ENCODE assay signal across 22 mouse cellular contexts in genomic region chr7:49032216-49032615, GRCm38 (mm10).
DNase-seq lines count a peak whose midpoint lies in the region.
"Had no signal": no experiment of that assay in that cellular context is flagged by ENCODE, and none has a peak within 500 bp of the region (broad histone marks: within the 10 kb centered on the region; RNA-seq: fewer than 3 reads in every experiment).

No protein-coding gene starts in this region.

- no peak for DNase-seq in heart, embryonic 10.5 days (ENCODE audit: low spot score)
- no peak for DNase-seq in heart, postnatal 25 days (ENCODE audit: low spot score)
- peak; percentile 44 for DNase-seq in kidney, adult 11 months
- no peak for DNase-seq in kidney, postnatal 4 days
- DNase-seq in kidney, adult 8-10 months = peak; percentile 48 to 69
- peak; percentile 42 to 71 for DNase-seq in kidney, postnatal 25 days
- DNase-seq in urinary bladder, adult 18-20 months (ENCODE audit: low spot score in 2 of 2) = no peak
- no peak for DNase-seq in liver
- DNase-seq: adrenal gland, postnatal 36 days; cerebellum, adult 11 months; cerebellum, adult 9-11 months; gastrocnemius, adult 2 months; left cerebral cortex, postnatal 4 days; lung, adult 18-20 months; lung, postnatal 14 days; right cerebral cortex, postnatal 14 days; thymus, adult 2 months had no signal

- WGBS in heart, embryonic 10.5 days = 64% methylated on average over 4 of the region's 4 CpGs

- H3K4me1 ChIP-seq in heart, embryonic 10.5 days = peaks cover 18% of the 10 kb centered on the region
- H3K4me1 ChIP-seq: embryonic facial prominence, embryonic 15.5 days; liver, embryonic 12.5 days had no signal

- intact Hi-C loops in heart, postnatal 25 days (cut with DNase I) = no loop called here

- H3K9me3 ChIP-seq in heart, embryonic 10.5 days = no peaks in the 10 kb centered on the region
- H3K9me3 ChIP-seq: embryonic facial prominence, embryonic 15.5 days; hindbrain, embryonic 13.5 days; liver, embryonic 12.5 days; midbrain, embryonic 13.5 days had no signal

- H3K27ac ChIP-seq in heart, embryonic 10.5 days = peak overlapping the region; percentile 7; the same call in 1 of the 2 replicates
- H3K27ac ChIP-seq: embryonic facial prominence, embryonic 15.5 days; gastrocnemius, adult 2 months; hindbrain, embryonic 13.5 days; liver, embryonic 12.5 days; midbrain, embryonic 13.5 days; stomach, postnatal 0 days had no signal

- no peak overlapping the region for H3K4me3 ChIP-seq in heart, embryonic 10.5 days
- H3K4me3 ChIP-seq: embryonic facial prominence, embryonic 15.5 days; gastrocnemius, adult 2 months; hindbrain, embryonic 13.5 days; liver, embryonic 12.5 days; midbrain, embryonic 13.5 days had no signal

- H3K27me3 ChIP-seq in heart, embryonic 10.5 days (ENCODE audit: insufficient read depth, poor library complexity, severe bottlenecking) = no peaks in the 10 kb centered on the region; the same call in 1 of the 2 replicates
- H3K27me3 ChIP-seq: embryonic facial prominence, embryonic 15.5 days; hindbrain, embryonic 13.5 days; midbrain, embryonic 13.5 days had no signal

- H3K36me3 ChIP-seq in heart, embryonic 10.5 days = no peaks in the 10 kb centered on the region
- H3K36me3 ChIP-seq: embryonic facial prominence, embryonic 15.5 days; hindbrain, embryonic 13.5 days; liver, embryonic 12.5 days; midbrain, embryonic 13.5 days had no signal

Comparison
In these comparisons a context has a peak if more than half of its experiments do, and no peak if none do; other contexts are left out.
1. DNase-seq: peak in kidney, adult 11 months (single experiment), kidney, adult 8-10 months (2 of 2) and kidney, postnatal 25 days (2 of 2); none in heart, embryonic 10.5 days (single experiment), heart, postnatal 25 days (single experiment), kidney, postnatal 4 days (0 of 2), urinary bladder, adult 18-20 months (0 of 2) and liver (single experiment).